Mouse (Mus musculus): ENCODE results near the gene Atp5c1. TPM values are rescaled to one million over a fixed set of nuclear protein-coding genes. Genes with fewer than 3 reads are reported as not detected.

The Atp5c1 gene
- total RNA-seq, 2 experiments from 2014 or later: 243 to 265 TPM

Other genes with a start within 250 kb of the Atp5c1 start
- gene 4930412O13Rik, start 199.3 kb downstream of the Atp5c1 start, total RNA-seq (2021): not detected
- not detected for gene 9230102O04Rik, start 191.0 kb downstream of the Atp5c1 start, total RNA-seq (2021)
- not detected for gene Gata3, start 190.5 kb downstream of the Atp5c1 start, total RNA-seq (2021)
- gene Taf3, start 31.9 kb downstream of the Atp5c1 start, total RNA-seq (2021): 10 to 100 TPM; 14.6 to 15.2 TPM
- gene Kin, start 83 bp upstream of the Atp5c1 start, total RNA-seq (2021): 10 to 100 TPM; 10.7 to 12.6 TPM
- 1 to 10 TPM; 3.2 to 3.5 TPM for gene Itih2, start 50.9 kb upstream of the Atp5c1 start, total RNA-seq (2021)
- 10 to 100 TPM; 13.8 to 15.7 TPM for gene Itih5, start 73.1 kb upstream of the Atp5c1 start, total RNA-seq (2021)